Mouse (Mus musculus): ENCODE measurements around the gene Rab5if.
"Not testable (repeated sequence)": the region's sequence is repeated elsewhere in the genome, so short reads cannot be mapped to it uniquely, and the experiment has no call there.

Rab5if gene

DNA sequence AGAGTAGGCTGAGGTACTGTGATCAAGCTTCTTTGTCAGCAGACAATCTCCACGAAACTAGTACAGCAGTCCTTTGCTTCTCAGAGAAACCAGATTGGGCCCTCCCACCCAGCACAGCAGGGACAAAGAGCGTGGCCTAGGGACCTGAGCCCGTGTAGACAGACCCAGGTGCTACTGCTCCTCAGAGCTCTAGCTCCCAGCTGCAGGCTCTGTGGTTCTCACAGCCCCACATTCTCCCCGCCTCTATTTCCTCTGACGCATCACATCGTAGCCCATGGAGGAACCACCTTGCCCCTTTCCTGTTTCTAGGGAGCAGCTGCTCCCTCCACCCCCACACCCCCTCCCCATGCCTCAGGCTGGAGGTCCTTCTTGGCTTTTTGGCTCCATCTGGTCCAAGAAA lies 24.1 kb downstream of the Rab5if start, which contains the start of gene Sla2:
TSS of gene Sla2 (minus strand) at position 176 of the 400 bp plus-strand sequence.
- no peak for DNase-seq (ENCODE audit: low read depth)

DNA sequence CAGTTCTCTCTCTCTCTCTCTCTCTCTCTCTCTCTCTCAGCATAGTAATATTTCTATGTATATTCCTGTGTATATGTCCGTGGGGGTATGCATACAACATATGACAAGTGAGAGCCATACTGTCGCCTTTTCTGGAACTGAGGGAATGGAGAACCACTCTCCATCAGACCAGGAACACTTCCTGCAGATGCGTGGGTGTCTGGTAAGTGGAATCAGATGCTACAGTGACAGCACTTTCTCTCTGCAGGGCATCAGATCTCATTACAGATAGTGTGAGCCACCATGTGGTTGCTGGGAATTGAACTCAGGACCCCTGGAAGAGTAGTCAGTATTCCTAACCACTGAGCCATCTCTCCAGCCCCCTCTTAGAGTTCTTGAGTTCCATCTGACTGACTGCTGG lies 25.6 kb downstream of the Rab5if start:
- no peak for DNase-seq (ENCODE audit: low read depth)

- no peak for DNase-seq (ENCODE audit: low read depth)
These were observed 29.3 kb downstream of the Rab5if start for GRCm38 (mm10) chr2:156892240-156892639.

DNA sequence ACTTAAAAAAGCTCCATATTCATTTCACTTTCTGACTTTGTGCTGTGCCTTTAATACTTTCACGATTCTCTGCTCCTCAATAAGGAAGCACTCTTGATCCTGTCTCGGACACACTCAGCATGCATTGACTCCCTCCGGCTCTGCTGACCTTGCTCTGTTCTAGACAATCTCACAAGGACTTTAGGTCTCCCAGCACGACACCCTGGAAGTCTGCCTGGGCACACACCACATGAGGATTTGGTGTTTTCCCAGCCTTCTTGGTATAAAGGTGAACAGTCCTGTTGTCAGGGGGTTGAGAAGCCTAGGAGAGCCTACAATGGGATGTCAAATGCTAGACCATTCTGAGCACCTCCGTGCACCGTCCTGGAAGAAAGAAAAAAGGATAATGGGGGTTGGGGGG lies 29.9 kb downstream of the Rab5if start:
- DNase-seq (ENCODE audit: low read depth), result no peak

- DNase-seq (ENCODE audit: low read depth), result no peak
These were observed 31.8 kb downstream of the Rab5if start for GRCm38 (mm10) chr2:156894496-156895265.

- DNase-seq (ENCODE audit: low read depth), result peak; percentile 30
These were observed 33.5 kb downstream of the Rab5if start for GRCm38 (mm10) chr2:156896384-156896914.

GRCm38 (mm10) chr2:156897034-156897433 lies 34.1 kb downstream of the Rab5if start:
- no peak for DNase-seq (ENCODE audit: low read depth)

DNA sequence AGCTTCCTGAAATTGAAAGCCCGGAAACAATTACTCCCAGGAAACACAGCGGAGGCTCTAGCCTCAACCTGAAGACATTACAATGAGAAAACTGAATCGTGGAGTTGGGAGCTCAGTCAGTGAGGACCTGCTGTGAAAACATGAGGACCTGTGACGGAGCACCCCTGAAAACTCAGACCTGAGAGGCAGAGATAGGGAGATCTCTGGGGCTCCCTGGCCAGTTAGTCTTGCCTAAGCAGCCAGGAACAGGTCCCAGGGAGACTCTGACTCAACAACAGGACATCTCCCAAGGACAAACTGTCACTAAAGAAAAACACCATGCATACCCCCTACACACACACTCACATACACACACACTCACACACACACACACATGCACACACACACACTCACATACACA lies 35.4 kb downstream of the Rab5if start:
- DNase-seq (ENCODE audit: low read depth), result no peak

DNA sequence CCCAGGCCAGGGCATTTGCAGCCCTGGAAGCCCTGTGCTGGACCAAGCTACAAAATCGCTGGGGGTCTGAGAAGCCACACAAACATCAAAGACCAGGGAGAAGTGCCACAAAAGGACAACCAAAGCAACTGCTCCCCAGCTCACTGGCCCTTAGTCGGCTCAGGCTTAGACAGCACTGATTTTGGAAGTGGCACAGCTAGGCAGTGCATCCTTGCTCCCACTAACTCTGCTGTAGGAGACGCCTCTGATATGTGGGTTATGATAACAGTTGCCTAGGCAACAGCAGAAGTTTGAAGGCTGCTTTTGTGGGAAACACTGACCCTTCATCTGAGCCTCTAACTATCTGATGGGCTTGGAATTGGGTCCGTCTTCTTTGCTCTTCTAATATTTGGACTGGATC lies 36.3 kb downstream of the Rab5if start:
- no peak for DNase-seq (ENCODE audit: low read depth)

- DNase-seq (ENCODE audit: low read depth), result no peak
These were observed 38.4 kb downstream of the Rab5if start for GRCm38 (mm10) chr2:156901344-156901743.

DNA sequence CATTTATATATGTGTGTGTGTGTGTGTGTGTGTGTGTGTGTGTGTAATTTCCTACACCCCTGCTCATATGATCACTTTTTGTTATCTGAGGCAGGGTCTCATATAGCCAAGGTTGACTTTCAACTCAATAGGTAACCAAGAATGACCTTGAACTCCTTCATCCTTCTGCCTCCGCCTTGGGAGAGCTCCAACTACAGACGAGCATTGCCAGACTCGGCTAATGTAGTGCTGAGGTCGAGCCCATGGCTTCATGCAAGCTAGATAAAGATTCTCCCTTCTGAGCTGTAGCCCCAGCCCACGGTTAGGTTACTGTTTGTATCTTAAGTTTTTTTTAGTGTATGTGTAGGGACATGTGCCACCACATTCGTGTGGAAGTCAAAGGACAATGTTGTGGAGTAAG lies 39.0 kb downstream of the Rab5if start:
- no peak for DNase-seq (ENCODE audit: low read depth)

- DNase-seq (ENCODE audit: low read depth), result not testable (repeated sequence)
These were observed 39.5 kb downstream of the Rab5if start for GRCm38 (mm10) chr2:156902411-156902810.

DNA sequence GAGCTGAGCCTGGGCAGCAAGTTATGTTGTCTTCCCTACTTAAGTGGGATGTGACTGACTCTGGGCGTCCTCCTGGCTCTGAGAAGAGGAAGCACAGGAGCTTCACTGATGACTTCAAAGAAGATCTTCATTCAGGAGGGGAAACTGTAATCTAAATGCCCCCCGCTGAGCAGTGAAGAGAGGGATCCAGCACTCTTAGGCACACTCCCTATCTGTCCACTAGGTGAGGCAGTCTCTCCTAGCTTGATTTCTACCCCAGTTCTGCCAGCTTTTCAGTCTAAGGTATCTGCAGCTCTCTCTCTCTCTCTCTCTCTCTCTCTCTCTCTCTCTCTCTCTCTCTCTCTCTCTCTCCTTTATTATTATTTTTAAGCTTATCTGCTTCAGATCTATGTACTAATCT lies 40.4 kb downstream of the Rab5if start:
- DNase-seq (ENCODE audit: low read depth), result peak; percentile 44

DNA sequence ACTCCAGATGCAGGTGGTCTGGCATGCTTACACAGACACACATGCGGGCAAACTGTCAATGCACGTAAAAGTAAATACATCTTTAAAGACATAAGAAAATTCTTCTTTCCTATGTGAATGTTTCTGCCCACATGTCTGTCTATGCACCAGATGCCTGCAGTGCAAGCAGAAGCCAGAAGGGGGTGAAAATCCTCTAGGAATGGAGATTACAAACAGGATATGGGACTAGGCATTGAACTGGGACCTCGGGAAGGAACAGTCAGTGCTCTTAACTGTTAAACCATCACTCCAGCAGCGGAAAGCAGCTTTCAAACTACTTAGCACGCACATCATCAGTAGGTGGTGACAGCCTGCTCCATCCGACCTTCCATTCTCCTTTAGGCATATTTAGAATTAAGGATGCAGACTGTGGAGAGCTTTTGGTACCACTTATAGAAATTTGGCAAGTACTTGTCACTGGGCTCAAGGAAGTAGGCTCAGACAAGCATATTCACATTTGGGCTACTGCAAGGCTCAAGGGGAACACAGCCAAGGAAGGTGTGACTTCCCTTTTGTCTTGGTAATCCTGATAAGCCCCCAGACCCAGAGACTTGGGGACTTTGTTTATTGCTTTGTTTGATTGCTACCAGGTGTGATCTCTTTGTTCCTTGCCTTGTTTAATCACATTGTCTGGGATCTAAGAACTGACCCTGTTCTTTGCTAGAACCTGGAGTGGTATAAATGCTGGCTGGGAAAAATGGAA lies 42.2 kb downstream of the Rab5if start:
- peak; percentile 89 for DNase-seq (ENCODE audit: low read depth)

DNA sequence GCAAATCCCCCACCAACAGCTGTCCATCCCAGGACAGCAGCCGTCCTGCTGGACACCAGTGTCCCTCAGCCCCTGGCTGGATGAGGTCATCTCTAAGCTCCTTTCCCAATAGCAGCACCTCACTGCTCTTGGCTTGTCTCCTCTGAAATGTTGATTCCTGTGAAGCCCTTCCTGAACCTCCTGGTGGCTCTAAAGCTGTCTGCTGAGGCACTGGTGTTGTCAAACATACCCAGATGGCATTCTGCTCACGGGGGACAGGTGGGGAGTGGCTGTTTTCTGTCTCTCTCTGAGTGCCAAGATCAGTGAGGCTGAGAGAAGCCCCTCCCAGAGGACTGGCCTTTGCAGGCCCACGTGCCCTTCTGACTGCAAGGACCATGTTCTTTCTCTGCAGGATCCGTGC lies 43.0 kb downstream of the Rab5if start:
- DNase-seq (ENCODE audit: low read depth), result not testable (repeated sequence)

DNA sequence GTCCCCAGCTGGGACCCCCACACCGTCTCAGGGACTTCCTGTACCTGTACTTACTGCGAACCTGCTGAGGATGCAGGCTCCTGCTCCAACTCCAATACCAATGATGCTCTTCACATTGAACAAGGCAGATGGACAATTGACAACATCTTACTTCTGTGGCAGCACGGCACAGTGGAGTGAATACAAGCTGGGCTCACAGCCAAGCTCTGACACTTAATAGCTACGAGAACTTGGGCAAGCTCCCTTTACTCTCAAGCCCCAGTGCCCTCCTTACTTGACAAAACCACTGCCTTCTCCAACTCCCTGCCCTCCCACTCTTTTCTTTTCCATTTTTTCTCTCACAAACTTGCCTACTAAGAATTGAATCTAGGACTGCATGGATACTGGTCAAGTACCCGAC lies 50.3 kb downstream of the Rab5if start:
- peak; percentile 66 for DNase-seq (ENCODE audit: low read depth)

- no peak for DNase-seq (ENCODE audit: low read depth)
These were observed 52.6 kb downstream of the Rab5if start for GRCm38 (mm10) chr2:156915559-156915958.

DNA sequence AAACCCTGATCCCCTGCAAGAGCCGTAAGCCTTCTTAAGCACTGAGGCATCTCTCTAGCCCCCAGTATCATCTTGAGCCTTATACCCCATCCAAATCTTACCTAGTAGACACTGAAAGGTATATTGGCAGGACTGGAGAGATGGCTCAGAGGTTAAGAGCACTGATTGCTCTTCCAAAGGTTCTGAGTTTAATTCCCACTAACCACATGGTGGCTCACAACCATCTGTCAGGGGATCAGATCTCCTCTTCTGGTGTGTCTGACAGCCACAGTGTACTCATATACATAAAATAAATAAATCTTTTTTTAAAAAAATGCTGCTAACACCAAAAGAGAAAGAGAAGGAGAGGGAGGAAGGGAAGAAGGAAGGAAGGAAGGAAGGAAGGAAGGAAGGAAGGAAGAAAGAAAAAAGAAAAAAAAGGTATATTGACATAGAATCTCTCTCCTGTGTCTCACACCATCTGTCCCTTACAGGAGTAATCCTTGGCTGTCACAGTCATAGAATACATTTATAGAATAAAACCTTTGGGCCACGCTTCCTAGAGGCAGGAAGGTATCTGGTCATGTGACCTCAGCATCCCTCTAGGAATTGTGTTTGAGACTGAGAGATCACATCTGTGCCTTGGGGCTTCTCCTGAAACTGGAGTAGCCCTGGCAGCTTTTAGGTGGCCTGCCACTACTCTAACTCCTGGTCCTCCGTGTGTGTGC lies 53.6 kb downstream of the Rab5if start:
- no peak for DNase-seq (ENCODE audit: low read depth)

DNA sequence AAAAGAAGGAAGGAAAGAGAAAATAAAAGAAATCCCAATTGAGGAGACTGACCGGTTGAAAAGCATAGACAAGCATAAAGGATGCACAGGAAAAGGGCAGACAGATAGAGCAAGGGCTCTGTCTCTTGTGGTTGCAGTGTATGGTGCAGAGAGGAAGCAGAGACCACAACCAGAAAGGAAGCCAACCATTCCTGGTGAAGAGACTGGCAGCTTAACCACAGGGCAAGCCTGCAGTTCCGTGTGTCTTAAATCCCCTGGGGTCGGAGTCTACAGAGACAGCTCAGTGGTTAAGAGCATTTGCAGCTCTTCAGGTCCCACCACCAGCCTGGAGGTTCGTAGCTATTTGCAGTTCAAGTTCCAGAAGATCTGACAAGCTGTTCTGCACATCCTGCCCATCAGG lies 55.6 kb downstream of the Rab5if start:
- DNase-seq (ENCODE audit: low read depth), result no peak

DNA sequence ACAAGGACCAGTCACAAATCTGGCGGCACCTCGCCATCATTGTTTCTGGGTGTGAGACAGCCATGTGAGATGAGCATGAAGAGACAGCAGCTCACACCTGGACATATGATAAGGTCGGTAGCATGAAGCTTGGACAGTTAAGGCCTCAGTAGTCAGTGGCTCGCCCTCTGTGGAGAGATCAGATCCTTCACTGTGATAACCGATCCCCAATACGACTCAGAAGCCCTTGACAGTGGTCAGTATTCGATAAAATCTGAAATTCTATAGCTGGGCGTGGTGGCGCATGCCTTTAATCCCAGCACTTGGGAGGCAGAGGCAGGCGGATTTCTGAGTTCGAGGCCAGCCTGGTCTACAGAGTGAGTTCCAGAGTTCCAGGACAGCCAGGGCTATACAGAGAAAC lies 56.3 kb downstream of the Rab5if start:
- DNase-seq (ENCODE audit: low read depth), result not testable (repeated sequence)

- no peak for DNase-seq (ENCODE audit: low read depth)
These were observed 56.9 kb downstream of the Rab5if start for GRCm38 (mm10) chr2:156919796-156920195.

DNA sequence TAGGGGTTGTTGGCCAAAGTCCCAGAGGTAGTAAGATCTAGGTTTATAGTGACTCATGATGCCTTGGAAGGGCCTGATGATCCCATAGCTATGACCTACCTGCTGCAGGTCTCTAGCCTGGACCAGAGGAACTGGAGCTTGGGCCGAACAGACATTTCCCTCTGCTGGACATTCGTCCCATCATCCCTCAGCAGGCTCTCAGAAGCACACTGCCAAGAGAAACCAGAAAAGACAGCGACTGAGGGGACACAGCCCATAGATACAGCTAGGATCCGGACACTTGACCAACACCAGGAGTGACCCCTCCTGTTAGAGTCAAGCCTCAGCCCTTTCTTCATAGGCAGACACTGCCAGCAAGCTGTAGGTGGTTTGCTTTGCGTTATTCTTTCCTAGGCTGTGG lies 60.1 kb downstream of the Rab5if start:
- DNase-seq (ENCODE audit: low read depth), result no peak
